Mouse (Mus musculus) cerebellum, adult 18-20 months (tissue): ENCODE data around the gene Tmem82.
"Not testable (repeated sequence)": the region's sequence is repeated elsewhere in the genome, so short reads cannot be mapped to it uniquely, and the experiment has no call there.

Experiments used
- DNase-seq, 2 experiments: peaks; one replicate each; pipeline ENCODE4 v3.0.0; 2021

Gene Tmem82

DNA sequence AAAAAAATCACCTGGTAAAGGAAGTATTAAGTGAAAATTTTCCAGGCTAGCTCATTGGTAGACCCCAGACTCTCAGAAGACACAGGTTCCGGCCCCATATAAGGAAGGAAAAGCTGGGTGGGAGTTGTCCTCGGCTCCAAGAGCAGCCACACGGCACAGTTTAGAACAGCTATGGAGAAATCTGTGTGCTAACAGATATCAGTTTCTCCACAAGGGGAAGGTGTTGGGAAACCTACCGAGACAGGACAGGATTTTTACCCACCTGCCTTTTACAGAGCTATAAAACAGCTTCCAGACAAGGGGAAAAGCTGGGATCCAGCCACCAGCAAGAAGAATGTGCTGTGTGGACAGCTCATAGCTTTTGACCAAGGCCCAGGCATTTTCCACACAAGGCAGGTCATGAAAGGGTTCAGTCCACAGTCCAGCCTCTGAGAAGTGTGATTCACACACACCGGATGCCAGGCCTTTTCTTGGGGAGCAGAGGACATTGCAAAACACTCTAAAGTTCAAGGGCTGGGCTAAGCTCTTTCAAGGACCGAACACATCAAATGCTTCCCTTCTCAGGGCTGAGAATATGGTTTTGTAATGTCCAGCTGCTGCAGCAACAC lies 45.0 kb downstream of the Tmem82 start:
- no peak for DNase-seq

DNA sequence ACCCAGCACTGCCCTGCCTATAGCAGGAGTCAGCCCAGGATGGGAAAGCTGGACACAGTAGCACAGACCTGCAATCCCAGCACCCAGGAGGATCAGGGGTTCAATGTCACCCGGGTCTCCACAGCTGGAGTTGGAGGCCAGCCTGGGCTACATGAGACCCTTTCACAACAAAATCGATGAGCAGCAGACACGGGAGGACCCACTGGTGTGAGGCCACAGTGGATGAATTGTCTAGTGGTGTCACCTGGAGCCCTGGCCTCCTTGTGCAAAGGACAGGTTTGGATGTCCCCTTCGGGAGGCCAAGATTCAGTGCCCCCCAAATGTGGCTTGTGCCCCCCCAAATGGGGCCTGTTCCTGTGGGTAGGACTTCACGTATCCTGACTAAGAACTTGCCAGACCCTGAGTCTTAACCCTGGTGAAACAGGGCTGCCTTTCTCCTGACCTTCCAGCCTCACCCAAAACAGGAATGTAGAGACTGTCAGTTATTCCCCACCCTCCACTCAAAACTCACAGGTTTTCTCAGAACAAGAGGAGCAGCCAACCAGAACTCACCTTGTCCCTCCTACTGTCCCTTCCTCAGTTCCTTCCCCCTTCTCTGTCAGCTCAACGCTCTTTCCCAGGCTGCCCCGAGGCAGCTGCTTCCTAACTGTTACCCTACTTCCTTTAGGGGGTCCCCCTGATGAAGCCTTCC lies 45.6 kb downstream of the Tmem82 start:
- no peak for DNase-seq

DNA sequence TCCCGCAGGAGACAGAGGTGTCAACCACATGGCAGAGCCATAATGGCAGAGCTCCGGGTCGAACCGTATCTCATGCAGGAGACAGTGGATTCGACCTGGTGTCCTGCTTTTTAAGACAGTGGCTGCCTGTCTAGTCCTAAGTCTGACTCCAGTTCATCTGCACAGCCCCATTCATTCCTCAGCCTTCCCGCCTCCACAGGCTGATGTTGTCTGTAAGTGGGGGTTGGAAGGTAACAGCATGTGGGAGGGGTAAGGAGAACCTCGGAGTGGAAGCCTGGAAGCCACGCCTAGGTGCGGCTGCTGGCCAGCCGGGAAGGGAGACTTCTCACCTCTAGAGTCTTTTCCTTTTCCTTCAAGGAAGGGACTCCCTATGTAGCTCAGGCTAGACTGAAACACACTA lies 46.5 kb downstream of the Tmem82 start:
- no peak for DNase-seq

DNA sequence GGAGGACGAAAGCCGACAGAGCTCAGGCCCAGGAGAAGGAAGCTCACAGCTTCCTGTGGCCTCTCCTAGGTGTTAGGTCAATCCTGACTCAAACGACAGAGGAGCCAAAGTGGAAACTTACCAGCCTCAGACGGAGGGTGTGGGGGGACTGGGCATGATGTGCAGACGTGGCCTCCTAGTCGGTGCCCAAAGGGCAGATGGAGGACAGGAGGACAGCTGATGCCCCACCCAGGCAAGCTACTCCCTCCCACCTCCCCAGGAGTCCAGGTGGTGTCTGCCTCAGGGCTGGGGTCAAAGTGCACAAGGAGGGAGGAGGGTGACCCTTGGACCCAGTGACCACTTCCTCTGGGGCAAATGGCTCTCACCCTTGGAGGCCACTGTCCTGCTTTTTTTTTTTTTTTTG lies 47.1 kb downstream of the Tmem82 start:
- DNase-seq = no peak

DNA sequence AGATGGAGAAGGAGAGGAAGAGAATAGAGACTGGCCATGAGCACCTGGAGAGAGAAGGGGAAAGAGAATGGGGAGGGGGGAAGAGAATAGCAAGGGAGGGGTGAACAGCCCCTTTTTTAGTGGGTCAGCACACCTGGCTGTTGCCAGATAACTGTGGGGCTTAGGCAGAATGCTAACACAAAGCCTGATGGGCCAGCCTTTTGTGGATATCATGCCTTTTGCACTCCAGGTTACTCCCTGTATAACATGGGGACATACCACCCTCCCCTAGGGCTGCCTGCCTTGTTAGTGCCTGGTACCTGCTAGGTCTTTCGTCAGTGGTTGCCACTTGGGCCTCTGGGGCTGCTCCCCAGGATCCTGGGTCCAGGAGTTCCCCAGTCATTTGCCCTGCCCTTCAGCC lies 47.6 kb downstream of the Tmem82 start:
- no peak for DNase-seq

DNA sequence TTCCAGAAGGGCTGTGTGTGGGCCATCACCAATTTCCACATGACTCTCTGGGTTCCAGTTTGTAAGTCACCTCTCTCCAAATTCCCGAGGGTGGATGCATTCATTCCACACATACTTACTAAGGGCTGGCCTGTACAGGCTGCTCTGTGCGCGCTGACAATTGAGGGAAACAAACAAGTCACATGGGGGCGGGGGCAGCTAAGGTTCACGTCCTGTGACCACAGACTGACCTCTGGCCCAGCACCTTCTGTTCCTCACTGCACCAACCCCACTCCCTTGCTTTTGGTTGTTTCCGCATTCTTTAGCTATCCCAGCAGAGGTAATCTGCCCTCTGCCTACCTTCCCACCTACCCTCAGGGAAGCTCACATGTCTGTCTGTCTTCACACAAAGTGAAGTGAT lies 48.4 kb downstream of the Tmem82 start:
- no peak for DNase-seq

DNA sequence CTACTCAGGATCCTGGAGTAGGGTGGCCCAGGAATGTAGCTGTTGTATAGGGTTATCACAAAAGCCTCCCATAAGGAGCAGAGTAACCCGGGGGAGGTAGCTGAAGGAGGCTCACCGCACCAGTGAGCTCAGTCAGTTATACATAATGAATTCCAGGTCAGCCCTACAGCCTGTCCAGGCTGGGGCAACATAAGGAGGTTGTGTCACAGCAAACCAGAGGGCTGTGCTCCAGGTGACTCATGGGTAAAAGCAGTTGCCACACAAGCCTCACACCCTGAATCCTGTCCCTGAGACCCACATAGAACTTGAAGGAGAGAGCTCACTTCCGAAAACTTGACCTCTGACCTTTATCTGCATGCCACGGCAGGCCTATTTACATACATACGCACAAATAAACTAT lies 49.5 kb downstream of the Tmem82 start:
- DNase-seq = no peak

DNA sequence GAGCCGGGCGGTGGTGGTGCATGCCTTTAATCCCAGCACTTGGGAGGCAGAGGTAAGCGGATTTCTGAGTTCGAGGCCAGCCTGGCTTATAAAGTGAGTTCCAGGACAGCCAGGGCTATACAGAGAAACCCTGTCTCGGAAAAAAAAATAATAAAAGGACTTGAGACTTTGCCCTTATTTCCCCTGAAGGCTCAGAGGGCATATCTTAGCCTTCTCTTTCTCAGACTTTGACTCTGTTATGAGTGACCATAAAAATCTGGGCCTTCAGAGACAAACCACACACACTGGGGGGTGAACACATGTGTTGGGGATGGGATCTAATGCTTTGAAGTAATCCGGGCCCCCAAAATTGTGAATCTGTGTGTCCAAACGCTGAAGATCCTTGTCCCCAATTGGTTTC lies 51.3 kb downstream of the Tmem82 start:
- not testable (repeated sequence) for DNase-seq

DNA sequence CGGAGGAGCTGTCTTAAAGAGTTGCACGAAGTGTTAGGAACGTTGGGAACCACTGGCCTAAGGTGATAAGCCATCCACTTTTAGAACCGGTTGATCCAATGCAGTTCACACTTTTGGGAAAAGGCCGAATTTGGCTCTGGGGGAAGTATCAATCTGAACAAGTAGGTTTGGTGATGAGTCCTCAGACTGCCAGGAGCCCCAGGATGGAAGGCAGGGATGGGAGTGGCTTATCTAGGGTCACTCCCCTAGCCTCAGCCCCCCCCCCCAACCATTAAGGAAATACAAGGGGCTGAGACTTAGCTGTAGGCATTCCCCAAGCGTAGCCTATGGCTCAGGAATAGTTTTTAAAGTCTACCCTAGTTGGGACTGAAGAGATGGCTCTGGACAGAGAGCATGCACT lies 52.2 kb downstream of the Tmem82 start:
- DNase-seq = no peak

DNA sequence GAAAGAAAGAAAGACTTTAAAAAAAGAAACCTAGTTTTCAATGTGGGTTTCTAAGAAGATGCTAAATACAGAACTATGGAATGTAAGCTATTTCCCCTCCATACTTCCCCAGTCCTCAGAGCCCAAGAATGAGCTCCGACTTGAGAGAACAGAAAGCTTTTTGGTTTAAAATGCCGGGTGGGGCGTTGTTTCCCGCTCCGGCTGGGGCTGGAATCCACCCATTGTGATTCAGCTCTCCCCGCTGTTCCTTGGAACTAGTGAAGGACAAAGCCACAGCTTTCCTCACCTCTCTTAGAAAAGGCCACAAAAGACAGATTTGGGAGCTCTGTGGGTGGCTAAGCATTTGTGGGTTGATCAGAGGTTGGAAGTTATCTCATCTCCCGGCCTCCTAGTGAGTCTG lies 53.1 kb downstream of the Tmem82 start:
- DNase-seq = no peak

DNA sequence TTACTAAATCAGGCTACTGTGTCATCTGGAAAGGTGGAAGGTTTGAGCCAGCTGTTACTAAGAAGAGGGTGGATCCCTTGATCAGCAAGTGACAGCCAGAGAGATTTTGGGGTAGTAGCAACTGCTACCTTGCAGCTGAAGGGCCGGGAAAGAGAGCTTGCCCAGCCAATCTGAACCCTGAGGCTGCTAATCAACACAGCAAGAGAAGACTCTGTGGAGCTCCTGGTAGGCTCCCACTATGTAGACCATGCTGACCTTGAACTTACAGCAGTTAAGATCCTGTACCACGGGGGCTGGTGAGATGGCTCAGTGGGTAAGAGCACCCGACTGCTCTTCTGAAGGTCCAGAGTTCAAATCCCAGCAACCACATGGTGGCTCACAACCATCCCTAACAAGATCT lies 53.8 kb downstream of the Tmem82 start:
- DNase-seq = no peak

DNA sequence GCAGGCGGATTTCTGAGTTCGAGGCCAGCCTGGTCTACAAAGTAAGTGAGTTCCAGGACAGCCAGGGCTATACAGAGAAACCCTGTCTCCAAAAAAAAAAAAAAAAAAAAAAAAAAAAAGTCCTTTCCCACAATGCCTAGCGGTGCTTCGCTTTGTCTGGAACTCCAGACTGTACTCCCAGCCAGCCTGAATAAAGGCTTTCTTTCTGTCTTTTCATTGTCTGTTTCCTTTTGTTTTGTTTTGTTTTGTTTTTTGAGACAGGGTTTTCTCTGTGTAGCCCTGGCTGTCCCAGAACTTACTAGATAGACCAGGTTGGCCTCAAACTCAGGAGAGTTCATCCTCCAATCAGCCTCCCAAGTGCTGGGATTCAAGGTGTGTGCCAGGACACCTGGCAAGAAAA lies 54.2 kb downstream of the Tmem82 start:
- no peak for DNase-seq
